Comparison of ENCODE assay signal across 9 mouse cellular contexts in the genomic region with DNA sequence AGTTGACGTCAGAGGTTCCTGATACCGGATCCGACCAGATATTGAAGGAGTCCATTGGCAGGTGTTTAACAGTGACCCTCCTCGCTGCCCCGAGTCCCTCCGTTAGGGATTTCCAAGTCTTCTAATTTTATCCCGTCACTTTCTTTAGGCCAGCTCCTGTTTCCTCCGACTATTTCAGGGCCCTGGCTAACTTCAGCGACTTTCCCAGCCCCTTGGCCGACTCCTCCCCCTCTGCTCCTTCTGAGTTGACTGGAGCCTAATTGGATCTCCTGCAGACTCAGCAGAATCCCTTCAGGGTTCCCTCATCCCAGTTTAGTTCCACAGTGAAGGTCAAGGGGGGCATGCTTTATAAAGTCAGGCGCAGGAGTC. TPM values are rescaled to one million over a fixed set of nuclear protein-coding genes. Genes with fewer than 3 reads are reported as not detected.
A peak's percentile ranks its signal among the peaks of the same experiment; 100 is the strongest.
DNase-seq lines count a peak whose midpoint lies in the region; ATAC-seq lines count a peak whose summit lies in the region.
"Had no signal": no experiment of that assay in that cellular context is flagged by ENCODE, and none has a peak within 500 bp of the region (broad histone marks: within the 10 kb centered on the region; RNA-seq: fewer than 3 reads in every experiment).

No protein-coding gene starts in this region.

- peaks cover 23% of the 10 kb centered on the region for H3K4me1 ChIP-seq in lung, embryonic 15.5 days
- peaks cover 10% of the 10 kb centered on the region; the same call in 1 of the 2 replicates for H3K4me1 ChIP-seq in intestine, embryonic 16.5 days (ENCODE audit: control insufficient read depth, insufficient read depth, low read length)

- peaks cover 15% of the 10 kb centered on the region for H3K27me3 ChIP-seq in lung, embryonic 15.5 days
- H3K27me3 ChIP-seq in intestine, embryonic 16.5 days (replicated peaks; ENCODE audit: control insufficient read depth, insufficient read depth, low read length) = peaks cover 11% of the 10 kb centered on the region

- H3K9me3 ChIP-seq in lung, embryonic 15.5 days = no peaks in the 10 kb centered on the region
- no peaks in the 10 kb centered on the region for H3K9me3 ChIP-seq in intestine, embryonic 16.5 days (ENCODE audit: control insufficient read depth, low read length)

- no peaks in the 10 kb centered on the region for H3K36me3 ChIP-seq in lung, embryonic 15.5 days
- H3K36me3 ChIP-seq in intestine, embryonic 16.5 days (ENCODE audit: control insufficient read depth, insufficient read depth, low read length) = no peaks in the 10 kb centered on the region

- H3K4me3 ChIP-seq in lung, embryonic 15.5 days = peak overlapping the region; percentile 52
- H3K4me3 ChIP-seq in intestine, embryonic 16.5 days (ENCODE audit: low read length) = peak overlapping the region; percentile 58

- DNase-seq in lung, adult 18-20 months = no peak
- peak; percentile 67 for DNase-seq in forelimb bud, embryonic 11.5 days (ENCODE audit: low read depth, low spot score)
- peak; percentile 10 for DNase-seq in lung, postnatal 36 days
- no peak for DNase-seq in adrenal gland, postnatal 25 days

- peak; percentile 44; the same call in 1 of the 2 replicates for ATAC-seq in lung, embryonic 15.5 days (ENCODE audit: borderline replicate concordance, extremely low read depth, low FRiP score, low TSS enrichment)
- peak; percentile 59 for ATAC-seq in intestine, embryonic 16.5 days
- no peak for ATAC-seq in activated CD4-positive, CD25-positive, alpha-beta regulatory T cell, adult 4 months
- ATAC-seq in megakaryocyte, adult 5-6 weeks (ENCODE audit: poor library complexity, severe bottlenecking) = no peak

- no peak overlapping the region for H3K27ac ChIP-seq in lung, embryonic 15.5 days
- H3K27ac ChIP-seq in intestine, embryonic 16.5 days (ENCODE audit: low read length) = no peak overlapping the region

- H3K9ac ChIP-seq in lung, embryonic 15.5 days = peak overlapping the region; percentile 28
- peak overlapping the region; percentile 71 for H3K9ac ChIP-seq in intestine, embryonic 16.5 days (ENCODE audit: low read depth, low read length)

- peak overlapping the region; percentile 97 for H3K4me2 ChIP-seq in lung, embryonic 15.5 days
- peak overlapping the region; percentile 91 for H3K4me2 ChIP-seq in intestine, embryonic 16.5 days (ENCODE audit: low read depth, low read length)

- WGBS in lung, embryonic 15.5 days = 3% methylated on average over 11 of the region's 11 CpGs
- WGBS in intestine, embryonic 16.5 days = 4% methylated on average over 11 of the region's 11 CpGs

RNA-seq across cellular contexts. Expression of gene Ptx3, which starts 1.5 kb away (rescaled TPM):
- 2.0 and 2.7 TPM in 2 replicates for polyA plus RNA-seq in lung, embryonic 15.5 days (2015; fragmentation: Nextera tagmentation; extraction: Ambion mirVana)
- polyA plus RNA-seq in intestine, embryonic 16.5 days (2015; fragmentation: Nextera tagmentation; extraction: Ambion mirVana) = 2.7 and 3.0 TPM in 2 replicates
- polyA plus RNA-seq in activated CD4-positive, CD25-positive, alpha-beta regulatory T cell, adult 4 months (2017; shearing (Covaris generic)) = not detected
- total RNA-seq in adrenal gland, postnatal 25 days (2021) = not detected in 2 replicates
- 0.14 TPM in 1 of 2 replicates, not detected in the other for total RNA-seq in megakaryocyte, adult 5-6 weeks (2015)
- total RNA-seq in megakaryocyte, adult 5-6 weeks (2017) = not detected in 2 replicates
- total RNA-seq: liver, adult 2 months had no signal
- polyA plus RNA-seq: liver, adult 2 months had no signal

Comparison
In these comparisons a context has a peak if more than half of its experiments do, and no peak if none do; other contexts are left out.
1. DNase-seq: peak in forelimb bud, embryonic 11.5 days (single experiment) and lung, postnatal 36 days (single experiment); none in lung, adult 18-20 months (0 of 2) and adrenal gland, postnatal 25 days (single experiment).
2. ATAC-seq: peak in lung, embryonic 15.5 days (single experiment) and intestine, embryonic 16.5 days (single experiment); none in activated CD4-positive, CD25-positive, alpha-beta regulatory T cell, adult 4 months (single experiment) and megakaryocyte, adult 5-6 weeks (single experiment).